Mouse (Mus musculus) midbrain, embryonic 13.5 days (tissue): ENCODE measurements around the gene Styxl1. TPM values are rescaled to one million over a fixed set of nuclear protein-coding genes. Genes with fewer than 3 reads are reported as not detected.

Experiments
- ATAC-seq: fragments of 200-750 bp; cut with Nextera tagmentation; 2 replicates; pipeline ENCODE4 v1.8.0; 2017; ENCODE audit warnings: mild to moderate bottlenecking, moderate TSS enrichment, moderate library complexity
- H3K27ac ChIP-seq: fragments of 300-500 bp; sonication (generic); 2 replicates; pipeline ENCODE4 v1.5.1; 2015; ENCODE audit warnings: inconsistent platforms, mild to moderate bottlenecking, moderate library complexity
- H3K27me3 ChIP-seq: fragments of 300-500 bp; sonication (generic); 2 replicates; pipeline ENCODE4 v1.6.1; 2015; ENCODE audit warnings: mild to moderate bottlenecking, inconsistent platforms
- H3K36me3 ChIP-seq: fragments of 300-500 bp; sonication (generic); 2 replicates; pipeline ENCODE4 v1.6.1; 2015; ENCODE audit warnings: mild to moderate bottlenecking, inconsistent platforms
- H3K4me1 ChIP-seq: fragments of 300-500 bp; sonication (generic); replicated peaks from 2 replicates; pipeline ENCODE4 v1.6.1; 2015; ENCODE audit warnings: inconsistent platforms
- H3K4me2 ChIP-seq: fragments of 300-500 bp; sonication (generic); replicated peaks from 2 replicates; pipeline ENCODE4 v1.6.1; 2015; ENCODE audit warnings: moderate library complexity, mild to moderate bottlenecking, inconsistent platforms
- H3K4me3 ChIP-seq: fragments of 300-500 bp; sonication (generic); replicated peaks from 2 replicates; pipeline ENCODE4 v1.5.1; 2015; ENCODE audit warnings: mild to moderate bottlenecking, inconsistent platforms
- H3K9ac ChIP-seq: fragments of 300-500 bp; sonication (generic); replicated peaks from 2 replicates; pipeline ENCODE4 v1.6.1; 2015; ENCODE audit warnings: mild to moderate bottlenecking, inconsistent platforms
- H3K9me3 ChIP-seq: fragments of 300-500 bp; sonication (generic); 2 replicates; pipeline ENCODE4 v1.6.1; 2016; ENCODE audit warnings: mild to moderate bottlenecking, inconsistent platforms
- WGBS: fragments of 180-500 bp; shearing (Covaris S2); methylation state at CpG from one replicate; pipeline ENCODE4 v1.1.7; 2015; 5-methylcytosine and 5-hydroxymethylcytosine counted together
- polyA plus RNA-seq: library from polyadenylated mRNA; unstranded; fragments of >200 nt; fragmentation: Nextera tagmentation; extraction: Ambion mirVana; gene quantifications from 2 replicates; pipeline ENCODE4 v1.2.1, GENCODE M21; 2015

Styxl1 gene
- polyA plus RNA-seq = 0.34 TPM in 1 of 2 replicates, not detected in the other

DNA sequence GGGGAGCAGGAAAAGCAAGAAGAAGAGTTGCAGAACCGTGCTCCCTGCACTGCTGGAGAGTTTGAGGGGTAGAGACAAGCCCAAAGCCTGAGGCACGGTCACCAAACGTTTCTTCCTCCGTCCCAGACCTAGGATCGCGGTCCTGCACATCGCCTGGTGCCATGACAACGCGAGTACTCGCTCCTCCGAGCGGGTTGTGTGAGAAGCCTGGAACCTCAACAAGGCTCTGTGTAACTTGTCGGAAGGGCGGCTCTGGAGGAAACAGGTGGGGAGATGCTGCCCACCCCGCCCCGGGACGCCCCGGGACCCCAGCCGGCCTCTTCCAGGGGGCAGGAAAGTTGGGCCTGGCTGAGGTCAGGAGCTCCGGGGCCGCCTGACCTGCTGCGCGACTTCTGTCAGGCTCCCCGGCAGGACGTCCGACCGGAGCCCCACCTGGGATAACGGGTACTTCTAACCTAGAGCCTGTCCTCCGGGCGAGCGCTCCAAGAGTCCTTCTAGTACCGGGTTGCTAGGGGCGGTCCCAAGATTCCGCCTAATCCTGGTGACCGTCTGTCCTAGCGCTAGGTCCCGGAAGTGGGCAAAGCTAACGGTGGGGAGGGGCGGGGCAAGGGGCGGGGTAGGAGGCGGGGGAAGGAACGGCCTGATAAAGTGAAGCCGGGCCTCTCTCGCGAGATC lies at the start of gene Styxl1:
Gene Styxl1, minus strand, starts transcription at position 590 of the 675 bp plus-strand sequence.
- 1% methylated on average over 44 of the region's 45 CpGs for WGBS
- Histone ChIP-seq H3K9me3 (no peaks in the 10 kb centered on the region), H3K4me2 (peak within 1 kb of the TSS; percentile 85), H3K27ac (peak within 1 kb of the TSS; percentile 91), H3K27me3 (no peaks in the 10 kb centered on the region), H3K36me3 (peaks cover 18% of the 10 kb centered on the region), H3K9ac (peak within 1 kb of the TSS; percentile 95), H3K4me1 (peaks cover 31% of the 10 kb centered on the region), H3K4me3 (peak within 1 kb of the TSS; percentile 84)
- peak; percentile 95 for ATAC-seq

GRCm38 (mm10) chr5:135826225-135826624 lies 48.0 kb upstream of the Styxl1 start:
- WGBS = 30% methylated on average over 6 of the region's 6 CpGs
- H3K4me3 ChIP-seq = no peak overlapping the region
- H3K36me3 ChIP-seq = no peaks in the 10 kb centered on the region
- peaks cover 54% of the 10 kb centered on the region for H3K4me1 ChIP-seq
- no peaks in the 10 kb centered on the region for H3K9me3 ChIP-seq
- ATAC-seq = no peak
- H3K9ac ChIP-seq = peak overlapping the region; percentile 54
- no peaks in the 10 kb centered on the region for H3K27me3 ChIP-seq
- H3K27ac ChIP-seq = peak overlapping the region; percentile 86
- peak overlapping the region; percentile 19 for H3K4me2 ChIP-seq

- H3K9me3 ChIP-seq = no peaks in the 10 kb centered on the region
- H3K4me1 ChIP-seq = peaks cover 67% of the 10 kb centered on the region
- no peak overlapping the region for H3K4me3 ChIP-seq
- H3K9ac ChIP-seq = no peak overlapping the region
- no peak overlapping the region for H3K4me2 ChIP-seq
- 51% methylated on average over 3 of the region's 3 CpGs for WGBS
- no peaks in the 10 kb centered on the region for H3K27me3 ChIP-seq
- no peak for ATAC-seq
- no peaks in the 10 kb centered on the region for H3K36me3 ChIP-seq
- peak overlapping the region; percentile 86 for H3K27ac ChIP-seq
Measured at GRCm38 (mm10) chr5:135824517-135824916, 46.3 kb upstream of the Styxl1 start.

DNA sequence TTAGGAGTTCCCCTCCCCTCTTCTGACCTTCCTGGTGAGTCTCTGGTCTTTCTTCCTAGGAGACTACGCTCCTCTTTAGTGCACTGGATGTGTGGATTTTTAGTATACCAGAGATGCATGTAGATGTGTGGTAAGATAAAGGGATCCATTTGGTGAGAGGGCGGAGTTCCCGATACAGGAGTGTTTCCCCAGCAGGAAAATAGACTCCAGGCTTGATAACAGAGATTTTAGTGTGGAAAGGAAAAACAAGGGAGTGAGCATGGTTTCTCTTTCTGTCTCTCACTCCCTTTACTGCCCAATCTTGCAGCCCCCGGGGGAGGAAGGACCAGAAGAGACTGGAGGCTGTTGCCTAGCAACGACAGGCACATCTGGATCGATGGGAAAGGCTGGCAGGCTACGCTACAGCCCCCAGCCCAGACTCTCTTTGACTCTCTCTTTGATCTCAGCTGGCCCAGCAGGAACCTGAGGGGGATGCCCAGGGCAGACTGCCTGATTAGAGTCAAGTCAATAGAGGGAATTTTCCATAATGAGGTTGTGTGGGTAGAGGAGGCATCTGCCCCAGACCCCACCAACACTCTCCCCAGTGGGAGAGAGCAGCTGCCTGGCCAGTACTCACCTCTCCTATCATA lies 44.2 kb upstream of the Styxl1 start:
- Histone ChIP-seq H3K4me3 (0 out of 2 replicates have a peak overlapping the region, but pooled peaks have one; percentile 2), H3K27ac (peak overlapping the region; percentile 92), H3K9ac (peak overlapping the region; percentile 32), H3K4me1 (peaks cover 80% of the 10 kb centered on the region), H3K4me2 (peak overlapping the region; percentile 41), H3K27me3 (no peaks in the 10 kb centered on the region), H3K36me3 (no peaks in the 10 kb centered on the region; the same call in 1 of the 2 replicates), H3K9me3 (no peaks in the 10 kb centered on the region)
- 12% methylated on average over 7 of the region's 7 CpGs for WGBS
- ATAC-seq = peak; percentile 90

DNA sequence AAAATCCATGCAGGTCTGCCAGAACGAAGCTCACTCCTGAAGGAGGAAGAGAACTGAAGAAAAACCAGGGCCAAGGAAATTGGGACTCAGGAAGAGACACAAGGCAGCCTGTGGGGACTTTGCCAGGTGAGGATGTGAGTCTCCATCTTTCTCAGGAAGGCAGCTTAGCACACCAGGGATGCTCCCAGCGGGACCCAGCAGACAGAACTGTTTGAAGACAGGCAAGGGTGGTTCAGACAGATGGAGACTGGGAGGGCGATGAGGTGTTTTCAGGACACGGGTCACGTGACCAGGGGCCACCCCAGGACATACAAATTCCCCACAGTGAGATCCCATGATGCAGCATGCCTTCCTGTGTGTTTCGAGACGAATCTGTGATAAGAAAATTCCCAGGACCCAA lies 40.3 kb upstream of the Styxl1 start:
- Histone ChIP-seq H3K4me2 (no peak overlapping the region), H3K27me3 (no peaks in the 10 kb centered on the region), H3K9me3 (no peaks in the 10 kb centered on the region), H3K36me3 (peaks cover 7% of the 10 kb centered on the region; the same call in 1 of the 2 replicates), H3K9ac (no peak overlapping the region; the same call in 1 of the 2 replicates), H3K4me3 (no peak overlapping the region), H3K4me1 (peaks cover 57% of the 10 kb centered on the region), H3K27ac (no peak overlapping the region)
- WGBS = 45% methylated on average over 7 of the region's 7 CpGs
- ATAC-seq = no peak

DNA sequence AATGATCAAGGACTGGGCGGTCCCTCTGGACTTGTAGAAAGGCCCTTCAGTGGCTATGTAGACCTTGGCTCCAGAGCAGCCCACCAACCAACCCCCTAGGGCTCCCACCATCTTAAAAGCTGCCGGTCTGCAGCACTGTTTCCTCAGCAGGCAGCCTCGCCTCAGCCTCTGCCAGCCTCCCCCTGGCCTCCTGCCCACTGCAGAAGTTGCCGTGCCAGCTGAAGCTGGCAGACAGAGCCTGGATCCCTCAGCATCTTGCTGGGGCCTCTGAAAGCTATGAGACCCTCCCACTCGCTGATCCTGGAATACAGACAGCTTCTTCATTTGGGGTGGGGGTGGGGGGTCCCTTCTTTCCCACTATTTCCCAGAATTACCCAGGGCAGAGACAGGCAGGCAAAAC lies 34.8 kb upstream of the Styxl1 start:
- Histone ChIP-seq H3K36me3 (peaks cover 18% of the 10 kb centered on the region), H3K4me3 (no peak overlapping the region), H3K4me1 (peaks cover 28% of the 10 kb centered on the region), H3K27ac (no peak overlapping the region), H3K9ac (no peak overlapping the region), H3K4me2 (no peak overlapping the region), H3K9me3 (no peaks in the 10 kb centered on the region), H3K27me3 (no peaks in the 10 kb centered on the region)
- ATAC-seq = no peak
- 73% methylated on average over 5 of the region's 5 CpGs for WGBS

GRCm38 (mm10) chr5:135807263-135807637 lies 29.1 kb upstream of the Styxl1 start:
- ATAC-seq = peak; percentile 38; the same call in 1 of the 2 replicates

DNA sequence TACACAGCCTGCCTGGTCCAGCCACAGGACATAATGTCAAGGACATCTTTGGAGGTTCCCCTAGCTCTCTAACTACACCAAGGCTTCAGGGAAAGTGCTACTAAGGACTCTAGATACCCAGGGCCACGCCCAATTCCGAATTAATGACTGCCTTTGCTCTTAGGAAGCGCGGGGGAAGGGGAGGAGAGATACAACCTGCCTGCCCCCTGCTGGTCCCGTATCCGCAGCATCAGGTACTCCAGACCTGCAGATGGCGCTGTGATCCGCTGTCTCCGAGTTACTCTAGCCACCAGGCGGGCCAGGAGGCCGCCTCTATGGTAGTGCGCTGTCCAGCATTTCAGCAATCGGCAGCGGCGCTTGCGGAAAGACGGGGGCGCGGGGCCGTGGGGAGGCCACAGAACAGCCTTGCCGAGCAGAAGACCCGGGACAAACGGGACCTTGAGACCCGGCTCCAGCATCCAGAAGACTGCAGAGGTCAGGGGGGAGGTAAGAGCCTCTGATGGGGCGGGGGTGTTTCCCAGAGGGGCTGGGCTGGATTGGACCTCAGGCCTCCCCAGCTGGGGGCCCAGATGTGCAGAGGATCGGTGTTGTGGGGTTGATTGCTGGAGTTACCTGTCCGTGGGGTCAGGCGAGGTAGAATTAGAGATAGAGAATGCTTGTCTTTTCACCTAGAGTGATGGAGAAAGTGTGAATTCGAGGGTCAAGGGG lies 28.5 kb upstream of the Styxl1 start, which contains the start of gene Srrm3:
Gene Srrm3, plus strand, starts transcription at position 336 of the 708 bp plus-strand sequence.
- 3% methylated on average over 29 of the region's 29 CpGs for WGBS
- peak; percentile 76 for ATAC-seq
- no peaks in the 10 kb centered on the region for H3K9me3 ChIP-seq
- peak within 1 kb of the TSS; percentile 74 for H3K4me3 ChIP-seq
- H3K9ac ChIP-seq = peak within 1 kb of the TSS; percentile 96
- peaks cover 5% of the 10 kb centered on the region for H3K36me3 ChIP-seq
- H3K4me2 ChIP-seq = peak within 1 kb of the TSS; percentile 83
- H3K27ac ChIP-seq = peak within 1 kb of the TSS; percentile 75
- peaks cover 56% of the 10 kb centered on the region for H3K4me1 ChIP-seq
- no peaks in the 10 kb centered on the region for H3K27me3 ChIP-seq

More at GRCm38 (mm10) chr5:135807263-135807637, 29.1 kb upstream of the Styxl1 start:
- Histone ChIP-seq H3K9me3 (no peaks in the 10 kb centered on the region), H3K9ac (peak overlapping the region; percentile 96), H3K27ac (0 out of 2 replicates have a peak overlapping the region, but pooled peaks have one; percentile 71), H3K4me1 (peaks cover 51% of the 10 kb centered on the region), H3K4me2 (peak overlapping the region; percentile 83), H3K27me3 (no peaks in the 10 kb centered on the region), H3K4me3 (peak overlapping the region; percentile 74), H3K36me3 (peaks cover 5% of the 10 kb centered on the region)
- 44% methylated on average over 3 of the region's 3 CpGs for WGBS

DNA sequence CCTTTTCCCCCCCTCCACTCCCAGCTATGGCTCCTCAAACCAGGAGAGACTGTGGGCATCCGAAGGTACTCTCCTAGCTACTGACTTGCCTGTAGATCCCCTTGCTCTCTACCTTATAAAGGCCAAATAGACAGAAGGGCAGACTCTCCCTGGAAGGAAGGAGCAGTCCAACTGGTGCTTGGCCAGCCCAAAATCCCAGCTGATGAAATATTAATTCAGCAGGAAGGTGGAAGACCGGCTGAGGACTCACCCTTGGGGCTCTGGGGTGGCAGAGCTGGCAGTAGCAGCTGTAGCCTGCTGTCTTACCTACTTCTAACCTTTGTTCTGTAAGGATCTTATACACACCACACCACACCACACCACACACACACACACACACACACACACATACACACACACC lies 26.6 kb upstream of the Styxl1 start:
- Histone ChIP-seq H3K9ac (no peak overlapping the region), H3K4me3 (no peak overlapping the region), H3K4me1 (peaks cover 68% of the 10 kb centered on the region), H3K27me3 (no peaks in the 10 kb centered on the region), H3K4me2 (no peak overlapping the region), H3K9me3 (no peaks in the 10 kb centered on the region), H3K27ac (peak overlapping the region; percentile 75), H3K36me3 (peaks cover 5% of the 10 kb centered on the region)
- no peak for ATAC-seq
- WGBS = 55% methylated on average over 2 of the region's 2 CpGs

GRCm38 (mm10) chr5:135803676-135804075 lies 25.5 kb upstream of the Styxl1 start:
- Histone ChIP-seq H3K4me1 (peaks cover 61% of the 10 kb centered on the region), H3K4me2 (no peak overlapping the region), H3K27me3 (no peaks in the 10 kb centered on the region), H3K4me3 (no peak overlapping the region), H3K36me3 (no peaks in the 10 kb centered on the region), H3K27ac (no peak overlapping the region), H3K9me3 (no peaks in the 10 kb centered on the region), H3K9ac (no peak overlapping the region)
- WGBS = 86% methylated on average over 4 of the region's 4 CpGs
- ATAC-seq = no peak

GRCm38 (mm10) chr5:135803135-135803534 lies 24.9 kb upstream of the Styxl1 start:
- no peak for ATAC-seq
- H3K9me3 ChIP-seq = no peaks in the 10 kb centered on the region
- no peaks in the 10 kb centered on the region for H3K36me3 ChIP-seq
- H3K27ac ChIP-seq = no peak overlapping the region
- WGBS = 70% methylated on average over 4 of the region's 4 CpGs
- H3K4me3 ChIP-seq = no peak overlapping the region
- no peak overlapping the region for H3K9ac ChIP-seq
- H3K4me2 ChIP-seq = no peak overlapping the region
- peaks cover 56% of the 10 kb centered on the region for H3K4me1 ChIP-seq
- no peaks in the 10 kb centered on the region for H3K27me3 ChIP-seq

- H3K9ac ChIP-seq = no peak overlapping the region
- no peak overlapping the region for H3K4me3 ChIP-seq
- no peaks in the 10 kb centered on the region for H3K36me3 ChIP-seq
- no peak overlapping the region for H3K27ac ChIP-seq
- no peak overlapping the region for H3K4me2 ChIP-seq
- H3K9me3 ChIP-seq = no peaks in the 10 kb centered on the region
- 90% methylated on average over 8 of the region's 8 CpGs for WGBS
- H3K4me1 ChIP-seq = peaks cover 51% of the 10 kb centered on the region
- no peak for ATAC-seq
- no peaks in the 10 kb centered on the region for H3K27me3 ChIP-seq
Measured at GRCm38 (mm10) chr5:135802641-135803040, 24.5 kb upstream of the Styxl1 start.
